Mouse (Mus musculus) embryonic facial prominence, embryonic 13.5 days (tissue): Measurements from ENCODE around the gene Inafm2. TPM values are rescaled to one million over a fixed set of nuclear protein-coding genes. Genes with fewer than 3 reads are reported as not detected.

Source experiments
- ATAC-seq: fragments of 200-750 bp; cut with Nextera tagmentation; 2 replicates; pipeline ENCODE4 v1.8.0; 2017; ENCODE audit warnings: low read depth; ENCODE audit not compliant: insufficient number of reproducible peaks, insufficient read depth, low FRiP score, low TSS enrichment
- H3K27ac ChIP-seq: fragments of 300-500 bp; sonication (generic); 2 replicates; pipeline ENCODE4 v1.5.1; 2015; ENCODE audit warnings: moderate library complexity, mild to moderate bottlenecking, inconsistent platforms
- H3K27me3 ChIP-seq: fragments of 300-500 bp; sonication (generic); 2 replicates; pipeline ENCODE4 v1.6.1; 2015; ENCODE audit warnings: mild to moderate bottlenecking, inconsistent platforms
- H3K36me3 ChIP-seq: fragments of 300-500 bp; sonication (generic); 2 replicates; pipeline ENCODE4 v1.6.1; 2015; ENCODE audit warnings: mild to moderate bottlenecking, inconsistent platforms
- H3K4me1 ChIP-seq: fragments of 300-500 bp; sonication (generic); 2 replicates; pipeline ENCODE4 v1.6.1; 2015; ENCODE audit warnings: inconsistent platforms
- H3K4me2 ChIP-seq: fragments of 300-500 bp; sonication (generic); 2 replicates; pipeline ENCODE4 v1.6.1; 2015; ENCODE audit warnings: moderate library complexity, mild to moderate bottlenecking, inconsistent platforms
- H3K4me3 ChIP-seq: fragments of 300-500 bp; sonication (generic); 2 replicates; pipeline ENCODE4 v1.5.1; 2015; ENCODE audit warnings: mild to moderate bottlenecking, inconsistent platforms
- H3K9ac ChIP-seq: fragments of 300-500 bp; sonication (generic); 2 replicates; pipeline ENCODE4 v1.6.1; 2015; ENCODE audit warnings: mild to moderate bottlenecking, inconsistent platforms
- H3K9me3 ChIP-seq: fragments of 300-500 bp; sonication (generic); 2 replicates; pipeline ENCODE4 v1.6.1; 2016; ENCODE audit warnings: inconsistent platforms
- WGBS: fragments of 180-500 bp; shearing (Covaris S2); methylation state at CpG from one replicate; pipeline ENCODE4 v1.1.7; 2015; ENCODE audit warnings: mixed read lengths; 5-methylcytosine and 5-hydroxymethylcytosine counted together
- polyA plus RNA-seq: library from polyadenylated mRNA; unstranded; fragments of >200 nt; fragmentation: Nextera tagmentation; extraction: Ambion mirVana; gene quantifications from 2 replicates; pipeline ENCODE4 v1.2.1, GENCODE M21; 2015

The Inafm2 gene
- polyA plus RNA-seq, 1 experiment from 2014 or later: 13.1 TPM

GRCm38 (mm10) chr2:118729194-118729593 lies 16.4 kb upstream of the Inafm2 start:
- Histone ChIP-seq H3K36me3 (no peaks in the 10 kb centered on the region), H3K9ac (no peak overlapping the region), H3K4me2 (no peak overlapping the region), H3K27me3 (peaks cover 41% of the 10 kb centered on the region), H3K9me3 (no peaks in the 10 kb centered on the region), H3K4me3 (no peak overlapping the region), H3K4me1 (peaks cover 28% of the 10 kb centered on the region), H3K27ac (no peak overlapping the region)
- WGBS: 41% methylated on average over 4 of the region's 4 CpGs
- no peak for ATAC-seq

- no peak for ATAC-seq
Observed at GRCm38 (mm10) chr2:118729816-118730621, 15.5 kb upstream of the Inafm2 start.

GRCm38 (mm10) chr2:118730622-118730915 lies 15.0 kb upstream of the Inafm2 start:
- Histone ChIP-seq H3K4me1 (peaks cover 28% of the 10 kb centered on the region), H3K36me3 (no peaks in the 10 kb centered on the region), H3K9me3 (no peaks in the 10 kb centered on the region), H3K4me3 (no peak overlapping the region), H3K9ac (no peak overlapping the region), H3K4me2 (no peak overlapping the region), H3K27ac (no peak overlapping the region), H3K27me3 (peaks cover 51% of the 10 kb centered on the region)
- ATAC-seq: no peak
- WGBS: 9% methylated on average over 3 of the region's 3 CpGs

More at GRCm38 (mm10) chr2:118729816-118730621, 15.5 kb upstream of the Inafm2 start:
- Histone ChIP-seq H3K27ac (no peak overlapping the region), H3K9me3 (no peaks in the 10 kb centered on the region), H3K4me1 (peaks cover 28% of the 10 kb centered on the region), H3K9ac (no peak overlapping the region), H3K4me2 (no peak overlapping the region), H3K36me3 (no peaks in the 10 kb centered on the region), H3K4me3 (no peak overlapping the region), H3K27me3 (peaks cover 49% of the 10 kb centered on the region)
- 23% methylated on average over 8 of the region's 8 CpGs for WGBS

- Histone ChIP-seq H3K36me3 (no peaks in the 10 kb centered on the region), H3K9me3 (no peaks in the 10 kb centered on the region), H3K4me2 (no peak overlapping the region), H3K4me1 (peaks cover 28% of the 10 kb centered on the region), H3K27me3 (peaks cover 51% of the 10 kb centered on the region), H3K9ac (no peak overlapping the region), H3K27ac (no peak overlapping the region), H3K4me3 (no peak overlapping the region)
- 75% methylated on average over 5 of the region's 5 CpGs for WGBS
- no peak for ATAC-seq
Observed at GRCm38 (mm10) chr2:118731981-118732380, 13.6 kb upstream of the Inafm2 start.

GRCm38 (mm10) chr2:118733341-118733740 lies 12.2 kb upstream of the Inafm2 start:
- Histone ChIP-seq H3K27ac (no peak overlapping the region), H3K4me1 (peaks cover 22% of the 10 kb centered on the region), H3K4me3 (no peak overlapping the region), H3K9ac (no peak overlapping the region), H3K27me3 (peaks cover 42% of the 10 kb centered on the region), H3K36me3 (no peaks in the 10 kb centered on the region), H3K9me3 (no peaks in the 10 kb centered on the region), H3K4me2 (no peak overlapping the region)
- ATAC-seq: no peak
- WGBS: 58% methylated on average over 5 of the region's 5 CpGs

- no peaks in the 10 kb centered on the region for H3K9me3 ChIP-seq
- no peak for ATAC-seq
- 66% methylated on average over 3 of the region's 3 CpGs for WGBS
- H3K36me3 ChIP-seq: no peaks in the 10 kb centered on the region
- H3K4me1 ChIP-seq: peaks cover 9% of the 10 kb centered on the region; the same call in 1 of the 2 replicates
- H3K27ac ChIP-seq: no peak overlapping the region
- no peak overlapping the region for H3K9ac ChIP-seq
- H3K4me3 ChIP-seq: no peak overlapping the region
- peaks cover 37% of the 10 kb centered on the region for H3K27me3 ChIP-seq
- no peak overlapping the region for H3K4me2 ChIP-seq
Observed at GRCm38 (mm10) chr2:118740341-118740740, 5.2 kb upstream of the Inafm2 start.

- Histone ChIP-seq H3K27ac (no peak overlapping the region), H3K36me3 (no peaks in the 10 kb centered on the region), H3K27me3 (peaks cover 37% of the 10 kb centered on the region), H3K4me2 (no peak overlapping the region), H3K9ac (no peak overlapping the region), H3K4me1 (peaks cover 9% of the 10 kb centered on the region; the same call in 1 of the 2 replicates), H3K4me3 (no peak overlapping the region), H3K9me3 (no peaks in the 10 kb centered on the region)
- 71% methylated on average over 9 of the region's 9 CpGs for WGBS
- ATAC-seq: no peak
Observed at GRCm38 (mm10) chr2:118741183-118741582, 4.4 kb upstream of the Inafm2 start.

GRCm38 (mm10) chr2:118743261-118743943 lies 2.2 kb upstream of the Inafm2 start:
- no peak overlapping the region for H3K4me3 ChIP-seq
- no peak for ATAC-seq
- WGBS: 29% methylated on average over 8 of the region's 8 CpGs
- H3K36me3 ChIP-seq: no peaks in the 10 kb centered on the region
- no peak overlapping the region for H3K27ac ChIP-seq
- no peaks in the 10 kb centered on the region for H3K9me3 ChIP-seq
- H3K27me3 ChIP-seq: peaks cover 37% of the 10 kb centered on the region
- peaks cover 29% of the 10 kb centered on the region for H3K4me1 ChIP-seq
- no peak overlapping the region for H3K4me2 ChIP-seq
- H3K9ac ChIP-seq: no peak overlapping the region

GRCm38 (mm10) chr2:118744621-118745020 lies 937 bp upstream of the Inafm2 start:
- no peak overlapping the region for H3K9ac ChIP-seq
- 9% methylated on average over 7 of the region's 7 CpGs for WGBS

GRCm38 (mm10) chr2:118745915-118746901 lies 650 bp downstream of the Inafm2 start:
- Histone ChIP-seq H3K4me3 (peak overlapping the region; percentile 81), H3K27me3 (peaks cover 35% of the 10 kb centered on the region), H3K4me1 (peaks cover 52% of the 10 kb centered on the region), H3K4me2 (peak overlapping the region; percentile 98), H3K9ac (peak overlapping the region; percentile 88), H3K36me3 (no peaks in the 10 kb centered on the region), H3K27ac (no peak overlapping the region), H3K9me3 (no peaks in the 10 kb centered on the region)
- ATAC-seq: 0 out of 2 replicates have a peak, but pooled peaks have one; percentile 17
- under 1% methylated on average over 89 of the region's 113 CpGs for WGBS

More at GRCm38 (mm10) chr2:118744621-118745020, 937 bp upstream of the Inafm2 start:
- Histone ChIP-seq H3K9me3 (no peaks in the 10 kb centered on the region), H3K4me2 (peak overlapping the region; percentile 98), H3K27ac (no peak overlapping the region), H3K27me3 (peaks cover 37% of the 10 kb centered on the region), H3K4me1 (peaks cover 39% of the 10 kb centered on the region), H3K36me3 (no peaks in the 10 kb centered on the region), H3K4me3 (peak overlapping the region; percentile 81; the same call in 1 of the 2 replicates)
- ATAC-seq: no peak

- Histone ChIP-seq H3K36me3 (no peaks in the 10 kb centered on the region), H3K9ac (peak overlapping the region; percentile 88; the same call in 1 of the 2 replicates), H3K4me2 (peak overlapping the region; percentile 98), H3K9me3 (no peaks in the 10 kb centered on the region), H3K27ac (no peak overlapping the region), H3K4me3 (peak overlapping the region; percentile 81), H3K4me1 (peaks cover 54% of the 10 kb centered on the region), H3K27me3 (peaks cover 25% of the 10 kb centered on the region)
- WGBS: 24% methylated on average over 10 of the region's 10 CpGs
- no peak for ATAC-seq
Observed at GRCm38 (mm10) chr2:118747301-118747960, 1.9 kb downstream of the Inafm2 start.
